Mouse (Mus musculus) right cerebral cortex, postnatal 10 days (tissue): ENCODE results near the gene Plcb2.

Experiments
- DNase-seq, 2 experiments: peaks; one replicate each; pipeline ENCODE4 v3.0.0; 2021; ENCODE audit warnings: low spot score in 2 of 2

The Plcb2 gene

GRCm38 (mm10) chr2:118716677-118717076, 11.6 kb downstream of the Plcb2 start:
- DNase-seq, result peak in 1 of 2 experiments; percentile 17

GRCm38 (mm10) chr2:118714230-118714629, 14.0 kb downstream of the Plcb2 start:
- peak; percentile 90 to 93 for DNase-seq

GRCm38 (mm10) chr2:118713631-118714030, 14.6 kb downstream of the Plcb2 start:
- DNase-seq, result no peak

- peak; percentile 79 to 80 for DNase-seq
Observed at GRCm38 (mm10) chr2:118711038-118711494, 17.2 kb downstream of the Plcb2 start.

- DNase-seq, result no peak
Observed at GRCm38 (mm10) chr2:118709655-118710221, 18.5 kb downstream of the Plcb2 start.

GRCm38 (mm10) chr2:118708472-118708871, 19.8 kb downstream of the Plcb2 start:
- no peak for DNase-seq

- DNase-seq, result peak in 1 of 2 experiments; percentile 71
Observed at GRCm38 (mm10) chr2:118706436-118706835, 21.8 kb downstream of the Plcb2 start.

- peak; percentile 67 to 76 for DNase-seq
Observed at GRCm38 (mm10) chr2:118703913-118704730, 24.1 kb downstream of the Plcb2 start, which contains the start of gene Ankrd63. Gene Ankrd63 (minus strand): TSS chr2:118703963.

GRCm38 (mm10) chr2:118702883-118703761, 25.1 kb downstream of the Plcb2 start:
- peak in 1 of 2 experiments; percentile 48 for DNase-seq

- no peak for DNase-seq
Observed at GRCm38 (mm10) chr2:118701971-118702882, 26.0 kb downstream of the Plcb2 start.

- DNase-seq, result no peak
Observed at GRCm38 (mm10) chr2:118701161-118701560, 27.1 kb downstream of the Plcb2 start.

- DNase-seq, result peak; percentile 70 to 84
Observed at GRCm38 (mm10) chr2:118700179-118701062, 27.8 kb downstream of the Plcb2 start.

- DNase-seq, result no peak
Observed at GRCm38 (mm10) chr2:118697955-118698354, 30.3 kb downstream of the Plcb2 start.

- DNase-seq, result no peak
Observed at GRCm38 (mm10) chr2:118697311-118697877, 30.8 kb downstream of the Plcb2 start.

GRCm38 (mm10) chr2:118696451-118697308, 31.6 kb downstream of the Plcb2 start:
- peak in 1 of 2 experiments; percentile 46 for DNase-seq

- peak; percentile 70 to 72 for DNase-seq
Observed at GRCm38 (mm10) chr2:118695677-118696232, 32.5 kb downstream of the Plcb2 start.

GRCm38 (mm10) chr2:118693370-118693966, 34.8 kb downstream of the Plcb2 start:
- peak in 1 of 2 experiments; percentile 50 for DNase-seq

GRCm38 (mm10) chr2:118689875-118690274, 38.4 kb downstream of the Plcb2 start:
- DNase-seq, result no peak
